Mouse (Mus musculus) limb, embryonic 13.5 days (tissue): ENCODE data around the gene Hlcs. TPM values are rescaled to one million over a fixed set of nuclear protein-coding genes. Genes with fewer than 3 reads are reported as not detected.

Experiments
- ATAC-seq: fragments of 200-750 bp; cut with Nextera tagmentation; 2 replicates; pipeline ENCODE4 v1.8.0; 2017; ENCODE audit warnings: low read depth, moderate number of reproducible peaks, moderate TSS enrichment; ENCODE audit not compliant: low FRiP score
- H3K27ac ChIP-seq: fragments of 300-500 bp; sonication (generic); 2 replicates; pipeline ENCODE4 v1.5.1; 2015; ENCODE audit warnings: inconsistent platforms, mild to moderate bottlenecking, moderate library complexity
- H3K27me3 ChIP-seq: fragments of 300-500 bp; sonication (generic); 2 replicates; pipeline ENCODE4 v1.6.1; 2015; ENCODE audit warnings: mild to moderate bottlenecking, inconsistent platforms
- H3K36me3 ChIP-seq: fragments of 300-500 bp; sonication (generic); 2 replicates; pipeline ENCODE4 v1.6.1; 2015; ENCODE audit warnings: inconsistent platforms, mild to moderate bottlenecking, moderate library complexity
- H3K4me1 ChIP-seq: fragments of 300-500 bp; sonication (generic); 2 replicates; pipeline ENCODE4 v1.6.1; 2015; ENCODE audit warnings: inconsistent platforms
- H3K4me2 ChIP-seq: fragments of 300-500 bp; sonication (generic); replicated peaks from 2 replicates; pipeline ENCODE4 v1.6.1; 2015; ENCODE audit warnings: inconsistent platforms, mild to moderate bottlenecking, moderate library complexity
- H3K4me3 ChIP-seq: fragments of 300-500 bp; sonication (generic); 2 replicates; pipeline ENCODE4 v1.5.1; 2015; ENCODE audit warnings: moderate library complexity, mild to moderate bottlenecking, inconsistent platforms
- H3K9ac ChIP-seq: fragments of 300-500 bp; sonication (generic); 2 replicates; pipeline ENCODE4 v1.6.1; 2015; ENCODE audit warnings: mild to moderate bottlenecking, inconsistent platforms
- H3K9me3 ChIP-seq: fragments of 300-500 bp; sonication (generic); 2 replicates; pipeline ENCODE4 v1.6.1; 2016; ENCODE audit warnings: inconsistent platforms
- WGBS: fragments of 180-500 bp; shearing (Covaris S2); methylation state at CpG from one replicate; pipeline ENCODE4 v1.1.7; 2015; 5-methylcytosine and 5-hydroxymethylcytosine counted together
- polyA plus RNA-seq: library from polyadenylated mRNA; unstranded; fragments of >200 nt; fragmentation: Nextera tagmentation; extraction: Ambion mirVana; gene quantifications from 2 replicates; pipeline ENCODE4 v1.2.1, GENCODE M21; 2015

Hlcs gene
- polyA plus RNA-seq, 1 experiment from 2014 or later, result 8.8 TPM

- H3K27me3 ChIP-seq, result peaks cover 68% of the 10 kb centered on the region
- WGBS, result 71% methylated on average over 11 of the region's 11 CpGs
- no peaks in the 10 kb centered on the region for H3K9me3 ChIP-seq
- no peak overlapping the region for H3K4me2 ChIP-seq
- no peaks in the 10 kb centered on the region for H3K36me3 ChIP-seq
- no peak for ATAC-seq
- H3K9ac ChIP-seq, result no peak overlapping the region
- H3K4me3 ChIP-seq, result no peak overlapping the region
- H3K27ac ChIP-seq, result no peak overlapping the region
- H3K4me1 ChIP-seq, result peaks cover 31% of the 10 kb centered on the region
These were observed 150.3 kb downstream of the Hlcs start for GRCm38 (mm10) chr16:94163051-94163450.

- no peak for ATAC-seq
- peaks cover 32% of the 10 kb centered on the region for H3K4me1 ChIP-seq
- no peak overlapping the region for H3K4me2 ChIP-seq
- H3K27me3 ChIP-seq, result peaks cover 66% of the 10 kb centered on the region
- no peak overlapping the region for H3K4me3 ChIP-seq
- 71% methylated on average over 6 of the region's 6 CpGs for WGBS
- no peak overlapping the region for H3K9ac ChIP-seq
- no peaks in the 10 kb centered on the region for H3K36me3 ChIP-seq
- H3K9me3 ChIP-seq, result no peaks in the 10 kb centered on the region
- no peak overlapping the region for H3K27ac ChIP-seq
These were observed 151.4 kb downstream of the Hlcs start for GRCm38 (mm10) chr16:94162000-94162399.

GRCm38 (mm10) chr16:94157819-94158218 is 155.6 kb downstream of the Hlcs start:
- Histone ChIP-seq H3K9ac (no peak overlapping the region), H3K27me3 (peaks cover 81% of the 10 kb centered on the region), H3K4me2 (no peak overlapping the region), H3K4me1 (peaks cover 36% of the 10 kb centered on the region), H3K4me3 (no peak overlapping the region), H3K27ac (no peak overlapping the region), H3K36me3 (no peaks in the 10 kb centered on the region), H3K9me3 (no peaks in the 10 kb centered on the region)
- WGBS, result 32% methylated on average over 8 of the region's 8 CpGs
- ATAC-seq, result no peak

- Histone ChIP-seq H3K4me1 (peaks cover 59% of the 10 kb centered on the region), H3K9me3 (no peaks in the 10 kb centered on the region), H3K9ac (no peak overlapping the region), H3K4me3 (no peak overlapping the region), H3K27ac (no peak overlapping the region), H3K4me2 (no peak overlapping the region), H3K27me3 (peaks cover 76% of the 10 kb centered on the region), H3K36me3 (no peaks in the 10 kb centered on the region)
- 44% methylated on average over 14 of the region's 14 CpGs for WGBS
- ATAC-seq, result no peak
These were observed 158.2 kb downstream of the Hlcs start for GRCm38 (mm10) chr16:94155041-94155653.

DNA sequence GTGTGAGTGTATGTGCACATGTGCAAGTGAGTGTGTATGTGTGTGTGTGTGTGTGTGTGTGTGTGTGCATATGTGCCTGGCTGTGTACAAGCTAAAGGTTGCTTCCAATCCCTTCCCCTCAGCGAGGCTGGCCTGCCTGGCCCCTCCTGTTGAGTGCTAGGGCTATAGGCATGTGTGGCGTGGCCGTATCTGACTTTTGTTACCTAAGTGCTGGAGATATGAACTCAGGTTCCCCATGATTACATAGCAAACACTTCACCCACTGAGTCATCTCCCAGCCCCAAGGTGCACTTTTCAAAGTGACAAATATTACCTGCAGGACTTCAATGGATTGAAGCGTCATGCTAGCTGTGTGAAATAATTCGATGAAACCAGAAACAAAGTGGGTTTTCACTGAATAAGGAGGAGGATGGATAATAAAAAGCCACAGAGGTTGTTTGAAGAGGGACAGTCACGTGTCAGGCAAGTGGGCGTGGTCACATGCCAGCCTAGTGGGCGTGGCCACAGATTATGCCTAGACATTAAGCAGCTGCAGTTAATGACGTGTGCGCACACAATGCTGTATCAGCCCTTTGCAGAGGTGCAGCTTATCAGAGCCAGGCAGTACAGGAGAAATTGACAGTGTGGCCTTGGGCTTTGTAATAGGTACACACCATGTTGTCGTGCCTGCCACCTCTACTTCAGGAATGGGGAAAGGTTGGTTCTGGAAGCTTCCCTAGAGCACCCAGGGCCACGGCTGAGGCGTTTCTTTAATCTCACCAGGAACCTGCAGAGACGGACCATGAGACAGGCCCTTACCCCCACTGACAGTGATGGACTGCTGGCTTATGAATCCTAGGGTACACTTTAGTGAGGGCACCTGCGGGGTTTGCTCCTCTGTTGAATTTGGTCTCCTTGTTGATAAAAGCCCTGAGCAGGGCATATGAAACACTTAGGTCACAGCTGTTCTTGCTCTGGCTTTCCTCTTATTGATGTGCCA is 163.0 kb downstream of the Hlcs start:
- H3K27ac ChIP-seq, result no peak overlapping the region
- no peak for ATAC-seq
- no peaks in the 10 kb centered on the region for H3K9me3 ChIP-seq

GRCm38 (mm10) chr16:94148139-94148538 is 165.2 kb downstream of the Hlcs start:
- Histone ChIP-seq H3K4me3 (no peak overlapping the region), H3K9ac (no peak overlapping the region), H3K36me3 (no peaks in the 10 kb centered on the region), H3K9me3 (no peaks in the 10 kb centered on the region), H3K4me1 (peaks cover 66% of the 10 kb centered on the region), H3K27me3 (peaks cover 72% of the 10 kb centered on the region), H3K27ac (peak overlapping the region; percentile 44; the same call in 1 of the 2 replicates), H3K4me2 (peak overlapping the region; percentile 40)
- 38% methylated on average over 11 of the region's 11 CpGs for WGBS
- ATAC-seq, result peak; percentile 38; the same call in 1 of the 2 replicates

More for the DNA sequence above, 163.0 kb downstream of the Hlcs start:
- Histone ChIP-seq H3K4me3 (no peak overlapping the region), H3K27me3 (peaks cover 72% of the 10 kb centered on the region), H3K9ac (no peak overlapping the region), H3K4me2 (no peak overlapping the region), H3K4me1 (peaks cover 70% of the 10 kb centered on the region), H3K36me3 (no peaks in the 10 kb centered on the region)
- WGBS, result 72% methylated on average over 15 of the region's 15 CpGs

DNA sequence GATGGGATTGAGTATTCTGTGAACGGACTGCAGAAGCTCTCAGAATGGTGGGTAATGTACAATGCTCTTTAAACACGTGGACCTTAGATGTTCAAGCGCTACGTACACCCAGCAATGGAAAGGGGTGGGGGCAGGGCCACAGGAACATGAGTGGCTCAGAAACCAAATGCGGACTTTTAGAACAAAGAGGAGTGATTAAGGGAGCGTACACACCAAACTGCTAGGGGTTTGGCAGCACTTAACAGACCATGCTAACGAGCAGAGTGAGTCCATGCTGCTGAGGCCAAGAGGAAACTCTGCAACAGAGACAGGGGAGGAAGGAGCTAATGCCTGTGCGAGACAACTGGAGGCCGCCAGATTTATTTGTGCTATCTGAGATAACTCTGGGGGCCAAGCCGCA is 170.0 kb downstream of the Hlcs start:
- H3K4me2 ChIP-seq, result peak overlapping the region; percentile 34
- WGBS, result 13% methylated on average over 10 of the region's 10 CpGs
- peak overlapping the region; percentile 39; the same call in 1 of the 2 replicates for H3K9ac ChIP-seq
- peaks cover 4% of the 10 kb centered on the region for H3K36me3 ChIP-seq
- H3K4me1 ChIP-seq, result peaks cover 43% of the 10 kb centered on the region
- ATAC-seq, result 0 out of 2 replicates have a peak, but pooled peaks have one; percentile 9
- no peaks in the 10 kb centered on the region for H3K9me3 ChIP-seq
- H3K27me3 ChIP-seq, result peaks cover 76% of the 10 kb centered on the region
- H3K4me3 ChIP-seq, result no peak overlapping the region
- H3K27ac ChIP-seq, result no peak overlapping the region

DNA sequence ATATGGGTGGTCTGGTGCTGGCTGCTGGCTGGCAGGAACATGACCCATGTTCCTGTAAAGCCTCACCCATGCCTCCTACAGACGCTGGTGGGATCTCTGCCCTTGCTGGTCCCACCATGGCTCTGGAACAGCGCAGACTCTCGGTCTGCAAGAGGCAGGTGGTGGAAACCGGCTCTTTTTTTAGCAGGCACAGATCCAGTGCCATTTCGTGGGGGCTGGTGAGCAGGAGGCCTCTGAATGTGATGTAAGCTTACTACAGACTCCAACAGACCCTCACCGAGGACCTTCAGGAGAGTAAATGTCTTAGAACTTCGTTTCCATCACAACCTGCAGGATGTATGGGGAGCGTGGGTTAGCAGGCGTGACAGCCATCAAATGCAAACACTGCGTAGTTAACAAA is 172.6 kb downstream of the Hlcs start:
- H3K27ac ChIP-seq, result no peak overlapping the region
- 0 out of 2 replicates have a peak, but pooled peaks cover 4% of the 10 kb centered on the region for H3K9me3 ChIP-seq
- H3K36me3 ChIP-seq, result peaks cover 8% of the 10 kb centered on the region
- no peak overlapping the region for H3K4me3 ChIP-seq
- peaks cover 64% of the 10 kb centered on the region for H3K27me3 ChIP-seq
- WGBS, result 42% methylated on average over 10 of the region's 10 CpGs
- H3K9ac ChIP-seq, result no peak overlapping the region
- H3K4me1 ChIP-seq, result peaks cover 36% of the 10 kb centered on the region
- no peak for ATAC-seq
- no peak overlapping the region for H3K4me2 ChIP-seq

GRCm38 (mm10) chr16:94134218-94134617 is 179.2 kb downstream of the Hlcs start:
- ATAC-seq, result no peak
- H3K4me3 ChIP-seq, result no peak overlapping the region
- peaks cover 8% of the 10 kb centered on the region for H3K36me3 ChIP-seq
- H3K27me3 ChIP-seq, result peaks cover 39% of the 10 kb centered on the region
- no peak overlapping the region for H3K9ac ChIP-seq
- peaks cover 4% of the 10 kb centered on the region; the same call in 1 of the 2 replicates for H3K4me1 ChIP-seq
- H3K4me2 ChIP-seq, result no peak overlapping the region
- 0 out of 2 replicates have a peak, but pooled peaks cover 4% of the 10 kb centered on the region for H3K9me3 ChIP-seq
- no peak overlapping the region for H3K27ac ChIP-seq
- 71% methylated on average over 10 of the region's 10 CpGs for WGBS

DNA sequence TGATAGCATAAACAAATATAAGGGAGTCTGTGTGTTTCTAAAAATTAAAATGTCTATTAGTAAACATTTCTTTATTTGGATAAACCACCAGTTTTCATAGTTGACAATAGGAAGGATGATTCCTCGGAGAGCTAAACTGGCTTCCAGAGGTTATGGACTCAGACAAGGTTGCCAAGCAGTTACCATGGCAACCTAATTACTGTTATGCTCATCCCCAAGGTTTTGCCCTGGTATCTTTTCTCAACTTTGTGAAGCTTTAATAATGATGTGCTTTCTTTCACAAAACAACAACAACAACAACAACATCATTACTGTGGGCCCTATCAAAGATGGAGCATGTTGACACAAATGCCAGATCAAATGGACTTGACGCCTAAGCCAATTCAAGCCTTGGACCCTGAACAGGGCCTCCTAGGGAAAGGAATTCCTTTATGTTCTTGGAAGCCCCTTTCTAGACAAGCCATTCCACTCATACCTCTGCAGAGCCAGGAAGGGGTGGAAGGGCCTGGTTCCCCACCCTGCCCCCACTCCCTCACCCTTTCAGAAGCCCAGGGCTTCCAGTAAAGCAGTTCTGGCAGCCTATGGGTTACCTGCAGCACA is 185.0 kb downstream of the Hlcs start:
- Histone ChIP-seq H3K4me1 (peaks cover 30% of the 10 kb centered on the region), H3K36me3 (no peaks in the 10 kb centered on the region), H3K27me3 (peaks cover 81% of the 10 kb centered on the region), H3K4me3 (no peak overlapping the region), H3K9me3 (no peaks in the 10 kb centered on the region), H3K4me2 (no peak overlapping the region), H3K9ac (no peak overlapping the region), H3K27ac (no peak overlapping the region)
- ATAC-seq, result no peak
- WGBS, result 56% methylated on average over 2 of the region's 2 CpGs

- Histone ChIP-seq H3K4me2 (peak overlapping the region; percentile 95), H3K9me3 (no peaks in the 10 kb centered on the region), H3K27ac (no peak overlapping the region), H3K27me3 (peaks cover 86% of the 10 kb centered on the region), H3K4me1 (peaks cover 35% of the 10 kb centered on the region), H3K36me3 (no peaks in the 10 kb centered on the region), H3K4me3 (peak overlapping the region; percentile 51; the same call in 1 of the 2 replicates), H3K9ac (no peak overlapping the region)
- ATAC-seq, result no peak
- WGBS, result 36% methylated on average over 9 of the region's 9 CpGs
These were observed 187.2 kb downstream of the Hlcs start for GRCm38 (mm10) chr16:94126200-94126599.
